Mouse (Mus musculus) CH12.LX (cell line): Measurements from ENCODE around the gene Wrap53. TPM values are rescaled to one million over a fixed set of nuclear protein-coding genes. Genes with fewer than 3 reads are reported as not detected.

Experiments used
- DNase-seq: peaks from one replicate; pipeline ENCODE4 v3.0.0-alpha.2; 2013; ENCODE audit errors: extremely low read depth
- H3K27ac ChIP-seq: 2 replicates; pipeline ENCODE4 v1.5.1; 2012; ENCODE audit warnings: low read depth, mild to moderate bottlenecking, control low read depth, moderate library complexity; ENCODE audit not compliant: insufficient read depth
- H3K27me3 ChIP-seq: replicated peaks from 2 replicates; pipeline ENCODE3; 2012; ENCODE audit warnings: inconsistent platforms
- H3K36me3 ChIP-seq, 2 experiments: replicated peaks in 1 of 2; 2 replicates each; pipeline versions ENCODE3 to v1.6.1; 2012; ENCODE audit warnings: inconsistent platforms in 1 of 2, low read length in 1 of 2, mild to moderate bottlenecking in 1 of 2, mixed read lengths in 1 of 2, moderate library complexity in 1 of 2; ENCODE audit not compliant: control insufficient read depth in 1 of 2, insufficient read depth in 1 of 2
- H3K4me1 ChIP-seq, 2 experiments: 2 replicates each; pipeline ENCODE4 v1.6.1; 2012; ENCODE audit warnings: inconsistent platforms in 1 of 2, moderate library complexity in 1 of 2; ENCODE audit not compliant: insufficient read depth in 2 of 2, control insufficient read depth in 1 of 2
- H3K4me2 ChIP-seq: 2 replicates; pipeline ENCODE4 v1.6.1; 2012; ENCODE audit warnings: low read depth, mild to moderate bottlenecking, control low read depth; ENCODE audit not compliant: poor library complexity, insufficient read depth, severe bottlenecking
- H3K4me3 ChIP-seq, 3 experiments: fragments of 150-350 bp in 1 of 3; sonication (generic) in 1 of 3; replicated peaks in 1 of 3; 2 replicates each; pipeline versions ENCODE3 to v1.5.1; 2011 to 2012; ENCODE audit warnings: low read depth in 2 of 3, low read length in 2 of 3, mild to moderate bottlenecking in 2 of 3, moderate library complexity in 2 of 3, control low read depth in 1 of 3, improper control_type of control experiment in 1 of 3, inconsistent platforms in 1 of 3, mixed read lengths in 1 of 3; ENCODE audit not compliant: poor library complexity in 1 of 3
- H3K79me2 ChIP-seq: replicated peaks from 2 replicates; pipeline ENCODE4 v1.6.1; 2012; ENCODE audit warnings: mild to moderate bottlenecking, moderate library complexity; ENCODE audit not compliant: control insufficient read depth, poor library complexity, insufficient read depth, severe bottlenecking; ENCODE audit errors: extremely low read depth
- H3K9ac ChIP-seq: 2 replicates; pipeline ENCODE4 v1.6.1; 2012; ENCODE audit warnings: low read depth, mild to moderate bottlenecking, control low read depth, moderate library complexity; ENCODE audit not compliant: insufficient read depth
- H3K9me3 ChIP-seq: replicated peaks from 2 replicates; pipeline ENCODE3; 2012; ENCODE audit warnings: low read length, inconsistent platforms, mixed read lengths
- BHLHE40 ChIP-seq: IDR thresholded peaks from 2 replicates; pipeline ENCODE4 v1.6.1; 2011; ENCODE audit warnings: mild to moderate bottlenecking, low read depth, low read length, improper control_type of control experiment
- CHD1 ChIP-seq: IDR thresholded peaks from 2 replicates; pipeline ENCODE4 v1.6.1; 2012; ENCODE audit warnings: low read depth, low read length, improper control_type of control experiment, inconsistent platforms
- EP300 ChIP-seq: IDR thresholded peaks from 2 replicates; pipeline ENCODE4 v1.6.1; 2011; ENCODE audit warnings: low read length, improper control_type of control experiment
- ETS1 ChIP-seq: conservative IDR thresholded peaks from 2 replicates; pipeline ENCODE4 v1.6.1; 2012; ENCODE audit warnings: low read depth, mild to moderate bottlenecking, inconsistent platforms, low read length, improper control_type of control experiment, moderate library complexity
- HCFC1 ChIP-seq: IDR thresholded peaks from 2 replicates; pipeline ENCODE4 v1.6.1; 2012; ENCODE audit warnings: low read depth, mild to moderate bottlenecking, inconsistent platforms, low read length, improper control_type of control experiment
- IRF4 ChIP-seq: IDR thresholded peaks from 2 replicates; pipeline ENCODE4 v1.6.1; 2014; ENCODE audit warnings: low read depth, mild to moderate bottlenecking, inconsistent platforms, low read length, improper control_type of control experiment
- MAFK ChIP-seq: IDR thresholded peaks from 2 replicates; pipeline ENCODE4 v1.6.1; 2011; ENCODE audit warnings: low read length, improper control_type of control experiment; ENCODE audit not compliant: insufficient replicate concordance
- MXI1 ChIP-seq: IDR thresholded peaks from 2 replicates; pipeline ENCODE4 v1.6.1; 2011; ENCODE audit warnings: mild to moderate bottlenecking, low read depth, low read length, improper control_type of control experiment
- NRF1 ChIP-seq: IDR thresholded peaks from 2 replicates; pipeline ENCODE4 v1.6.1; 2014; ENCODE audit warnings: low read depth, mild to moderate bottlenecking, inconsistent platforms, low read length, improper control_type of control experiment, moderate library complexity
- SMC3 ChIP-seq: IDR thresholded peaks from 2 replicates; pipeline ENCODE4 v1.6.1; 2011; ENCODE audit warnings: low read depth, low read length, improper control_type of control experiment
- TBP ChIP-seq: conservative IDR thresholded peaks from 2 replicates; pipeline ENCODE4 v1.6.1; 2011; ENCODE audit warnings: low read depth, low read length, improper control_type of control experiment
- UBTF ChIP-seq: IDR thresholded peaks from 2 replicates; pipeline ENCODE4 v1.6.1; 2012; ENCODE audit warnings: low read depth, mild to moderate bottlenecking, inconsistent platforms, low read length, improper control_type of control experiment, moderate library complexity
- USF1 ChIP-seq: IDR thresholded peaks from 2 replicates; pipeline ENCODE4 v1.6.1; 2014; ENCODE audit warnings: low read depth, mild to moderate bottlenecking, inconsistent platforms, low read length, improper control_type of control experiment
- USF2 ChIP-seq: conservative IDR thresholded peaks from 2 replicates; pipeline ENCODE4 v1.6.1; 2011; ENCODE audit warnings: low read depth, low read length, improper control_type of control experiment
- ZC3H11A ChIP-seq: IDR thresholded peaks from 2 replicates; pipeline ENCODE4 v1.6.1; 2012; ENCODE audit warnings: low read depth, mild to moderate bottlenecking, inconsistent platforms, low read length, improper control_type of control experiment
- dilution Hi-C: fragments of 300-500 bp; cut with MboI; formaldehyde crosslinking; loops from 2 replicates; pipeline ENCODE4 v1.14.3; 2020; ENCODE audit warnings: low sequenced_read_pairs; ENCODE audit not compliant: extremely low pct_unique_long_range_greater_than_20kb, extremely low pct_ligation_motif_present
- in situ Hi-C: fragments of 300-500 bp; cut with MboI; formaldehyde crosslinking; loops from 3 replicates; pipeline ENCODE4 v1.14.3; 2019; ENCODE audit warnings: low sequenced_read_pairs, low pct_ligation_motif_present, low pct_unique_long_range_greater_than_20kb, mixed read lengths
- polyA plus RNA-seq: library from polyadenylated mRNA; unstranded; fragments of >175 nt; gene quantifications from 2 replicates; pipeline ENCODE4 v1.2.1, GENCODE M21; 2012; ENCODE audit warnings: low read depth; ENCODE audit not compliant: insufficient read length
- total RNA-seq, 2 experiments: library from RNA; depleted of rRNA; stranded (reverse); fragments of 300-350 nt in 1 of 2; fragments of >200 nt in 1 of 2; gene quantifications; 2 replicates each; pipeline ENCODE4 v1.2.3; 2012 to 2014

Gene Wrap53
- total and polyA plus RNA-seq, 3 experiments = 25.4 to 36.0 (median 34.2) TPM

- in situ Hi-C loops = no loop called here
- H3K4me1 ChIP-seq = peaks cover 0 to 6% of the 10 kb centered on the region in 2 experiments; a peak in 2 of 4 replicates
- dilution Hi-C loops = no loop called here
Observed at GRCm38 (mm10) chr11:69553341-69553721, 26.7 kb downstream of the Wrap53 start.

DNA sequence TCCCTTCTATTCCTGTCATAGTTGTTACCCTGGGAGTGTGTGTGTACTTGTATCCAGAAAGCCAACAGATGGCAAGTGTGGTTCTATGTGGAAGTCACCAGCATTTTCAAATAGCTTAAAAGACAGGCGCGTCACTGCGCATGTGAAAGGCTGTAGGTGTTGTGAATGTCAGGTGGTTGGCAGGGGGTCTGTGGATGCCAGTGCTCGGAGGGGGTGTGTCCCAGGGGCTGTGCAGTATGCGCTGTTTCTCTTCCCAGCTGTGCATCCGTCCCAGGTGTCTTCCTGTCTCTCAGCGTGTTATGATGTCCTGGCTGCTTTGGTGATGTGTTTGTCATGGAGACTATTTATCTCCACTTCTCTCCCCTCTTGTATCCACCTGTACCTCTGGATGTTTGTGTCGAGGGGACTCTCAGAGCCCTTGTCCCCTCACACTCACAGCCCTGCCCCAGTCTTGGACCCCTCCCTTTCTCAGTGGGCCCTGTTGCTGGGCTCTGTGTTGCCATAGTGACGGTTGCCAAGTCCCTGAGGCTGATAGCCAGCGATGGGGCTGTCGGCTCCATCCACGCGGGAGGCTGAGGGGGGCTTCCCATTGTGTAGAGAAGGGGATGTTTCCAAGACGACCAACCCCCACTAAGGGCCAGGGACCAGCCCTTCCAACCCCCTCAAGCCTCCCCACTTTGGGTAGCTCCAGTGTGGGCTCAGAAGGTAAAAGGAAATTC lies 27.3 kb downstream of the Wrap53 start:
- Histone ChIP-seq H3K9ac (no peak overlapping the region), H3K27me3 (peaks cover 25% of the 10 kb centered on the region)
- in situ Hi-C loops = no loop called here

More at GRCm38 (mm10) chr11:69553341-69553721, 26.7 kb downstream of the Wrap53 start:
- peaks cover 0 to 46% of the 10 kb centered on the region in 2 experiments for H3K36me3 ChIP-seq
- no peak for TF ChIP-seq MXI1
- TF ChIP-seq NRF1 = no peak
- TF ChIP-seq CHD1 = no peak
- TF ChIP-seq UBTF = no peak
- no peak for TF ChIP-seq USF2
- no peak for TF ChIP-seq USF1
- no peak for TF ChIP-seq ZC3H11A
- TF ChIP-seq BHLHE40 = no peak
- H3K27me3 ChIP-seq = peaks cover 19% of the 10 kb centered on the region
- no peak overlapping the region for H3K9ac ChIP-seq
- no peaks in the 10 kb centered on the region for H3K9me3 ChIP-seq
- no peak for DNase-seq
- H3K4me3 ChIP-seq = no peak overlapping the region
- H3K79me2 ChIP-seq = no peaks in the 10 kb centered on the region
- no peak overlapping the region for H3K27ac ChIP-seq
- no peak overlapping the region for H3K4me2 ChIP-seq

DNA sequence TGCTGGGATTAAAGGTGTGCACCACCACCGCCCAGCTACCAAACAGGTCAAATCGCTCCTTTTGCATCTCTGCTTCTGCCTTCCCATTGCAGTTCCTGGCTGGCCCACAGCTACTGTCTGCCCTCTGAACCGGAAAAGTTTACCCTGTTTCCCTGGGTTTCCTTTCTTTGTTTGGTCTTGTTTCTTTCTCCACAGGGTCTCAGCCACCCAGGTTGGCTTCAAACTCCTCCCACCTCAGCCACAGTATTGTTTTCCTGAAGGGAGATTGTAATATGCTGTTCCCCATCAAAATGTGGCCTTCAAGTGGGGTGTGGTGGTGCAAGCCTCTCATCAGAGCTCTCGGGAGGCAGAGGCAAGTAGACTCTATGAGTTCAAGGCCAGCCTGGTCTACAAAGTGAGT lies 28.7 kb downstream of the Wrap53 start:
- DNase-seq = no peak
- no peak overlapping the region for H3K9ac ChIP-seq
- peaks cover 36% of the 10 kb centered on the region for H3K27me3 ChIP-seq
- TF ChIP-seq USF2 = no peak
- no peak for TF ChIP-seq IRF4
- no peak for TF ChIP-seq ETS1
- no peak for TF ChIP-seq EP300
- no peak for TF ChIP-seq SMC3
- no peak for TF ChIP-seq TBP
- no peak for TF ChIP-seq HCFC1
- no peak for TF ChIP-seq MAFK
- no peak overlapping the region for H3K4me3 ChIP-seq
- dilution Hi-C loops (no loop called here), in situ Hi-C loops (no loop called here)
- no peaks in the 10 kb centered on the region for H3K9me3 ChIP-seq
- H3K4me1 ChIP-seq = peaks cover 6 to 14% of the 10 kb centered on the region in 2 experiments
- H3K36me3 ChIP-seq = peaks cover 0 to 29% of the 10 kb centered on the region in 2 experiments
- no peak overlapping the region for H3K27ac ChIP-seq
- no peaks in the 10 kb centered on the region for H3K79me2 ChIP-seq
- no peak overlapping the region for H3K4me2 ChIP-seq

More for the DNA sequence above, 27.3 kb downstream of the Wrap53 start:
- H3K36me3 ChIP-seq = peaks cover 0 to 43% of the 10 kb centered on the region in 2 experiments
- peaks cover 0 to 6% of the 10 kb centered on the region in 2 experiments; a peak in 2 of 4 replicates for H3K4me1 ChIP-seq
- H3K27ac ChIP-seq = no peak overlapping the region
- TF ChIP-seq MXI1 (0 out of 2 replicates have a peak, but pooled peaks have one; percentile 21), SMC3 (no peak)
- H3K79me2 ChIP-seq = no peaks in the 10 kb centered on the region
- H3K4me2 ChIP-seq = no peak overlapping the region
- no peak for DNase-seq
- dilution Hi-C loops = no loop called here
- no peak overlapping the region for H3K4me3 ChIP-seq
- no peaks in the 10 kb centered on the region for H3K9me3 ChIP-seq
